Mouse (Mus musculus) brown adipose tissue, adult 24 weeks (tissue): Measurements from ENCODE around the gene Cd93. TPM values are rescaled to one million over a fixed set of nuclear protein-coding genes. Genes with fewer than 3 reads are reported as not detected.
A peak's percentile ranks its signal among the peaks of the same experiment; 100 is the strongest.

ENCODE experiments used
- H3K27ac ChIP-seq: fragments of 200-500 bp; replicated peaks from 2 replicates; pipeline ENCODE4 v1.5.1; 2012; ENCODE audit warnings: low read depth, mild to moderate bottlenecking, low read length
- H3K4me1 ChIP-seq: fragments of 200-500 bp; 2 replicates; pipeline ENCODE4 v1.6.1; 2012; ENCODE audit warnings: low read length, mixed read lengths; ENCODE audit not compliant: control insufficient read depth, insufficient read depth, insufficient read length
- H3K4me3 ChIP-seq: fragments of 200-500 bp; 2 replicates; pipeline ENCODE4 v1.5.1; 2012; ENCODE audit warnings: low read depth, mild to moderate bottlenecking, low read length, moderate library complexity; ENCODE audit not compliant: insufficient read depth
- polyA plus RNA-seq: library from polyadenylated mRNA; stranded (reverse); fragments of >200 nt; gene quantifications from 2 replicates; pipeline ENCODE4 v1.2.4, GENCODE M21; 2012; ENCODE audit not compliant: missing spikeins, insufficient read depth, insufficient read length

Cd93 gene
- polyA plus RNA-seq, 1 experiment: 10.7 TPM

- Histone ChIP-seq H3K4me1 (peaks cover 7% of the 10 kb centered on the region; the same call in 1 of the 2 replicates), H3K4me3 (no peak overlapping the region), H3K27ac (no peak overlapping the region)
Measured at GRCm38 (mm10) chr2:148453061-148453460, 9.7 kb upstream of the Cd93 start.

- Histone ChIP-seq H3K27ac (no peak overlapping the region), H3K4me3 (no peak overlapping the region), H3K4me1 (peaks cover 7% of the 10 kb centered on the region; the same call in 1 of the 2 replicates)
Measured at GRCm38 (mm10) chr2:148451498-148451897, 8.1 kb upstream of the Cd93 start.

GRCm38 (mm10) chr2:148450616-148451015 is 7.3 kb upstream of the Cd93 start:
- H3K4me1 ChIP-seq: peaks cover 5% of the 10 kb centered on the region; the same call in 1 of the 2 replicates
- H3K4me3 ChIP-seq: no peak overlapping the region
- H3K27ac ChIP-seq: no peak overlapping the region

GRCm38 (mm10) chr2:148449659-148450058 is 6.3 kb upstream of the Cd93 start:
- H3K27ac ChIP-seq: no peak overlapping the region
- H3K4me1 ChIP-seq: peaks cover 5% of the 10 kb centered on the region
- no peak overlapping the region for H3K4me3 ChIP-seq

GRCm38 (mm10) chr2:148446446-148446845 is 3.1 kb upstream of the Cd93 start:
- H3K4me3 ChIP-seq: no peak overlapping the region
- no peak overlapping the region for H3K27ac ChIP-seq

GRCm38 (mm10) chr2:148445616-148446015 is 2.3 kb upstream of the Cd93 start:
- no peak overlapping the region for H3K27ac ChIP-seq
- H3K4me3 ChIP-seq: no peak overlapping the region
- H3K4me1 ChIP-seq: peaks cover 5% of the 10 kb centered on the region

More at GRCm38 (mm10) chr2:148446446-148446845, 3.1 kb upstream of the Cd93 start:
- H3K4me1 ChIP-seq: peaks cover 7% of the 10 kb centered on the region

- Histone ChIP-seq H3K27ac (peak overlapping the region; percentile 95), H3K4me3 (no peak overlapping the region), H3K4me1 (peaks cover 5% of the 10 kb centered on the region)
Measured at GRCm38 (mm10) chr2:148444472-148444871, 1.1 kb upstream of the Cd93 start.

- Histone ChIP-seq H3K4me3 (peak overlapping the region; percentile 78), H3K4me1 (peaks cover 8% of the 10 kb centered on the region), H3K27ac (peak overlapping the region; percentile 98)
Measured at GRCm38 (mm10) chr2:148442710-148443109, 653 bp downstream of the Cd93 start.

GRCm38 (mm10) chr2:148442172-148442571 is 1.2 kb downstream of the Cd93 start:
- Histone ChIP-seq H3K27ac (peak overlapping the region; percentile 98), H3K4me3 (peak overlapping the region; percentile 78), H3K4me1 (peaks cover 8% of the 10 kb centered on the region)

- Histone ChIP-seq H3K4me3 (peak overlapping the region; percentile 78), H3K4me1 (peaks cover 8% of the 10 kb centered on the region), H3K27ac (peak overlapping the region; percentile 98)
Measured at GRCm38 (mm10) chr2:148441421-148441820, 1.9 kb downstream of the Cd93 start.

GRCm38 (mm10) chr2:148439691-148440276 is 3.6 kb downstream of the Cd93 start:
- Histone ChIP-seq H3K4me3 (peak overlapping the region; percentile 78), H3K27ac (peak overlapping the region; percentile 98)

GRCm38 (mm10) chr2:148436285-148436684 is 7.1 kb downstream of the Cd93 start:
- Histone ChIP-seq H3K27ac (peak overlapping the region; percentile 42; the same call in 1 of the 2 replicates), H3K4me1 (0 out of 2 replicates have a peak, but pooled peaks cover 2% of the 10 kb centered on the region), H3K4me3 (peak overlapping the region; percentile 24; the same call in 1 of the 2 replicates)

More at GRCm38 (mm10) chr2:148439691-148440276, 3.6 kb downstream of the Cd93 start:
- peaks cover 8% of the 10 kb centered on the region for H3K4me1 ChIP-seq

- H3K4me3 ChIP-seq: no peak overlapping the region
- H3K4me1 ChIP-seq: peaks cover 9% of the 10 kb centered on the region; the same call in 1 of the 2 replicates
- no peak overlapping the region for H3K27ac ChIP-seq
Measured at GRCm38 (mm10) chr2:148432346-148432745, 11.0 kb downstream of the Cd93 start.

- peaks cover 9% of the 10 kb centered on the region; the same call in 1 of the 2 replicates for H3K4me1 ChIP-seq
- no peak overlapping the region for H3K4me3 ChIP-seq
- no peak overlapping the region for H3K27ac ChIP-seq
Measured at GRCm38 (mm10) chr2:148430941-148431340, 12.4 kb downstream of the Cd93 start.

- Histone ChIP-seq H3K27ac (no peak overlapping the region), H3K4me1 (peaks cover 9% of the 10 kb centered on the region; the same call in 1 of the 2 replicates), H3K4me3 (no peak overlapping the region)
Measured at GRCm38 (mm10) chr2:148429001-148429505, 14.3 kb downstream of the Cd93 start.

- Histone ChIP-seq H3K4me3 (no peak overlapping the region), H3K27ac (no peak overlapping the region), H3K4me1 (peaks cover 9% of the 10 kb centered on the region; the same call in 1 of the 2 replicates)
Measured at GRCm38 (mm10) chr2:148428523-148428922, 14.8 kb downstream of the Cd93 start.
